Mouse (Mus musculus) CH12.LX (cell line): ENCODE data around the gene Gm11567. TPM values are rescaled to one million over a fixed set of nuclear protein-coding genes. Genes with fewer than 3 reads are reported as not detected.

Source experiments
- DNase-seq: peaks from one replicate; pipeline ENCODE4 v3.0.0-alpha.2; 2013; ENCODE audit errors: extremely low read depth
- H3K27ac ChIP-seq: 2 replicates; pipeline ENCODE4 v1.5.1; 2012; ENCODE audit warnings: low read depth, mild to moderate bottlenecking, control low read depth, moderate library complexity; ENCODE audit not compliant: insufficient read depth
- H3K27me3 ChIP-seq: replicated peaks from 2 replicates; pipeline ENCODE3; 2012; ENCODE audit warnings: inconsistent platforms
- H3K36me3 ChIP-seq, 2 experiments: replicated peaks in 1 of 2; 2 replicates each; pipeline versions ENCODE3 to v1.6.1; 2012; ENCODE audit warnings: inconsistent platforms in 1 of 2, low read length in 1 of 2, mild to moderate bottlenecking in 1 of 2, mixed read lengths in 1 of 2, moderate library complexity in 1 of 2; ENCODE audit not compliant: control insufficient read depth in 1 of 2, insufficient read depth in 1 of 2
- H3K4me1 ChIP-seq, 2 experiments: 2 replicates each; pipeline ENCODE4 v1.6.1; 2012; ENCODE audit warnings: inconsistent platforms in 1 of 2, moderate library complexity in 1 of 2; ENCODE audit not compliant: insufficient read depth in 2 of 2, control insufficient read depth in 1 of 2
- H3K4me2 ChIP-seq: 2 replicates; pipeline ENCODE4 v1.6.1; 2012; ENCODE audit warnings: low read depth, mild to moderate bottlenecking, control low read depth; ENCODE audit not compliant: poor library complexity, insufficient read depth, severe bottlenecking
- H3K4me3 ChIP-seq, 3 experiments: fragments of 150-350 bp in 1 of 3; sonication (generic) in 1 of 3; replicated peaks in 1 of 3; 2 replicates each; pipeline versions ENCODE3 to v1.5.1; 2011 to 2012; ENCODE audit warnings: low read depth in 2 of 3, low read length in 2 of 3, mild to moderate bottlenecking in 2 of 3, moderate library complexity in 2 of 3, control low read depth in 1 of 3, improper control_type of control experiment in 1 of 3, inconsistent platforms in 1 of 3, mixed read lengths in 1 of 3; ENCODE audit not compliant: poor library complexity in 1 of 3
- H3K79me2 ChIP-seq: replicated peaks from 2 replicates; pipeline ENCODE4 v1.6.1; 2012; ENCODE audit warnings: mild to moderate bottlenecking, moderate library complexity; ENCODE audit not compliant: control insufficient read depth, poor library complexity, insufficient read depth, severe bottlenecking; ENCODE audit errors: extremely low read depth
- H3K9ac ChIP-seq: 2 replicates; pipeline ENCODE4 v1.6.1; 2012; ENCODE audit warnings: low read depth, mild to moderate bottlenecking, control low read depth, moderate library complexity; ENCODE audit not compliant: insufficient read depth
- H3K9me3 ChIP-seq: replicated peaks from 2 replicates; pipeline ENCODE3; 2012; ENCODE audit warnings: low read length, inconsistent platforms, mixed read lengths
- BHLHE40 ChIP-seq: IDR thresholded peaks from 2 replicates; pipeline ENCODE4 v1.6.1; 2011; ENCODE audit warnings: mild to moderate bottlenecking, low read depth, low read length, improper control_type of control experiment
- ETS1 ChIP-seq: conservative IDR thresholded peaks from 2 replicates; pipeline ENCODE4 v1.6.1; 2012; ENCODE audit warnings: low read depth, mild to moderate bottlenecking, inconsistent platforms, low read length, improper control_type of control experiment, moderate library complexity
- HCFC1 ChIP-seq: IDR thresholded peaks from 2 replicates; pipeline ENCODE4 v1.6.1; 2012; ENCODE audit warnings: low read depth, mild to moderate bottlenecking, inconsistent platforms, low read length, improper control_type of control experiment
- IRF4 ChIP-seq: IDR thresholded peaks from 2 replicates; pipeline ENCODE4 v1.6.1; 2014; ENCODE audit warnings: low read depth, mild to moderate bottlenecking, inconsistent platforms, low read length, improper control_type of control experiment
- KAT2A ChIP-seq: IDR thresholded peaks from 2 replicates; pipeline ENCODE4 v1.6.1; 2012; ENCODE audit warnings: low read length, improper control_type of control experiment, inconsistent platforms; ENCODE audit not compliant: insufficient replicate concordance
- MEF2A ChIP-seq: IDR thresholded peaks from 2 replicates; pipeline ENCODE4 v1.6.1; 2014; ENCODE audit warnings: low read depth, mild to moderate bottlenecking, inconsistent platforms, low read length, improper control_type of control experiment, borderline replicate concordance
- MXI1 ChIP-seq: IDR thresholded peaks from 2 replicates; pipeline ENCODE4 v1.6.1; 2011; ENCODE audit warnings: mild to moderate bottlenecking, low read depth, low read length, improper control_type of control experiment
- NELFE ChIP-seq: IDR thresholded peaks from 2 replicates; pipeline ENCODE4 v1.6.1; 2011; ENCODE audit warnings: low read depth, low read length, improper control_type of control experiment
- NRF1 ChIP-seq: IDR thresholded peaks from 2 replicates; pipeline ENCODE4 v1.6.1; 2014; ENCODE audit warnings: low read depth, mild to moderate bottlenecking, inconsistent platforms, low read length, improper control_type of control experiment, moderate library complexity
- POLR2A ChIP-seq: IDR thresholded peaks from 2 replicates; pipeline ENCODE4 v1.6.1; 2011; ENCODE audit warnings: low read depth, mild to moderate bottlenecking, improper control_type of control experiment, low read length
- POLR2AphosphoS2 ChIP-seq: IDR thresholded peaks from 2 replicates; pipeline ENCODE4 v1.6.1; 2011; ENCODE audit warnings: low read depth, low read length, improper control_type of control experiment
- SIN3A ChIP-seq: IDR thresholded peaks from 2 replicates; pipeline ENCODE4 v1.6.1; 2012; ENCODE audit warnings: low read length, improper control_type of control experiment, inconsistent platforms
- TBP ChIP-seq: conservative IDR thresholded peaks from 2 replicates; pipeline ENCODE4 v1.6.1; 2011; ENCODE audit warnings: low read depth, low read length, improper control_type of control experiment
- TCF12 ChIP-seq: IDR thresholded peaks from 2 replicates; pipeline ENCODE4 v1.6.1; 2014; ENCODE audit warnings: low read depth, mild to moderate bottlenecking, inconsistent platforms, low read length, improper control_type of control experiment
- UBTF ChIP-seq: IDR thresholded peaks from 2 replicates; pipeline ENCODE4 v1.6.1; 2012; ENCODE audit warnings: low read depth, mild to moderate bottlenecking, inconsistent platforms, low read length, improper control_type of control experiment, moderate library complexity
- USF1 ChIP-seq: IDR thresholded peaks from 2 replicates; pipeline ENCODE4 v1.6.1; 2014; ENCODE audit warnings: low read depth, mild to moderate bottlenecking, inconsistent platforms, low read length, improper control_type of control experiment
- dilution Hi-C: fragments of 300-500 bp; cut with MboI; formaldehyde crosslinking; loops from 2 replicates; pipeline ENCODE4 v1.14.3; 2020; ENCODE audit warnings: low sequenced_read_pairs; ENCODE audit not compliant: extremely low pct_unique_long_range_greater_than_20kb, extremely low pct_ligation_motif_present
- in situ Hi-C: fragments of 300-500 bp; cut with MboI; formaldehyde crosslinking; loops from 3 replicates; pipeline ENCODE4 v1.14.3; 2019; ENCODE audit warnings: low sequenced_read_pairs, low pct_ligation_motif_present, low pct_unique_long_range_greater_than_20kb, mixed read lengths
- polyA plus RNA-seq: library from polyadenylated mRNA; unstranded; fragments of >175 nt; gene quantifications from 2 replicates; pipeline ENCODE4 v1.2.1, GENCODE M21; 2012; ENCODE audit warnings: low read depth; ENCODE audit not compliant: insufficient read length
- total RNA-seq, 2 experiments: library from RNA; depleted of rRNA; stranded (reverse); fragments of 300-350 nt in 1 of 2; fragments of >200 nt in 1 of 2; gene quantifications; 2 replicates each; pipeline ENCODE4 v1.2.3; 2012 to 2014

The Gm11567 gene
- total and polyA plus RNA-seq, 3 experiments: not detected

GRCm38 (mm10) chr11:99846746-99847145 is 32.2 kb upstream of the Gm11567 start:
- dilution Hi-C loops: no loop called here
- no peak overlapping the region for H3K27ac ChIP-seq
- H3K4me3 ChIP-seq: no peak overlapping the region
- peaks cover 3% of the 10 kb centered on the region for H3K9me3 ChIP-seq
- no peak overlapping the region for H3K9ac ChIP-seq
- H3K4me2 ChIP-seq: no peak overlapping the region
- H3K79me2 ChIP-seq: no peaks in the 10 kb centered on the region
- TF ChIP-seq ETS1 (no peak), KAT2A (no peak), TCF12 (no peak), POLR2A (no peak), POLR2AphosphoS2 (no peak), USF1 (no peak), TBP (no peak), MXI1 (no peak), NELFE (no peak), UBTF (no peak), HCFC1 (no peak), BHLHE40 (no peak), SIN3A (no peak), MEF2A (no peak)
- H3K4me1 ChIP-seq: no peaks in the 10 kb centered on the region
- H3K36me3 ChIP-seq: no peaks in the 10 kb centered on the region
- in situ Hi-C loops: no loop called here
- no peak for DNase-seq
- H3K27me3 ChIP-seq: peaks cover 70% of the 10 kb centered on the region

GRCm38 (mm10) chr11:99851508-99851907 is 27.5 kb upstream of the Gm11567 start, which contains the start of gene Krtap4-16:
Krtap4-16 (minus strand) TSS chr11:99851608.
- no peak within 1 kb of the TSS for H3K4me2 ChIP-seq
- no peaks in the 10 kb centered on the region for H3K4me1 ChIP-seq
- in situ Hi-C loops: no loop called here
- TF ChIP-seq IRF4 (no peak), NRF1 (no peak), MXI1 (no peak), USF1 (no peak)
- H3K36me3 ChIP-seq: no peaks in the 10 kb centered on the region
- H3K4me3 ChIP-seq: no peak within 1 kb of the TSS
- dilution Hi-C loops: no loop called here
- no peak for DNase-seq
- peaks cover 3% of the 10 kb centered on the region for H3K9me3 ChIP-seq
- no peak within 1 kb of the TSS for H3K9ac ChIP-seq
- no peaks in the 10 kb centered on the region for H3K79me2 ChIP-seq
- peaks cover 74% of the 10 kb centered on the region for H3K27me3 ChIP-seq
- no peak within 1 kb of the TSS for H3K27ac ChIP-seq
